Mouse (Mus musculus) intestine, postnatal 0 days (tissue): ENCODE data around the gene Lactbl1. TPM values are rescaled to one million over a fixed set of nuclear protein-coding genes. Genes with fewer than 3 reads are reported as not detected.
A peak's percentile ranks its signal among the peaks of the same experiment; 100 is the strongest.

ENCODE experiments used
- ATAC-seq: fragments of 200-750 bp; cut with Nextera tagmentation; 2 replicates; pipeline ENCODE4 v1.8.0; 2017; ENCODE audit warnings: mild to moderate bottlenecking, moderate TSS enrichment, moderate library complexity
- H3K27ac ChIP-seq: fragments of 300-500 bp; sonication (generic); 2 replicates; pipeline ENCODE4 v1.5.1; 2014; ENCODE audit warnings: mild to moderate bottlenecking, low read depth, low read length, moderate library complexity
- H3K27me3 ChIP-seq: fragments of 300-500 bp; sonication (generic); replicated peaks from 2 replicates; pipeline ENCODE4 v1.6.1; 2014; ENCODE audit warnings: low read length, mixed read lengths; ENCODE audit not compliant: control insufficient read depth, insufficient read depth
- H3K36me3 ChIP-seq: fragments of 300-500 bp; sonication (generic); 2 replicates; pipeline ENCODE4 v1.6.1; 2014; ENCODE audit warnings: mild to moderate bottlenecking, moderate library complexity; ENCODE audit not compliant: control insufficient read depth, insufficient read depth
- H3K4me1 ChIP-seq: fragments of 300-500 bp; sonication (generic); replicated peaks from 2 replicates; pipeline ENCODE4 v1.6.1; 2014; ENCODE audit warnings: antibody characterized with exemption, low read length, mixed read lengths; ENCODE audit not compliant: control insufficient read depth, insufficient read depth
- H3K4me2 ChIP-seq: fragments of 300-500 bp; sonication (generic); replicated peaks from 2 replicates; pipeline ENCODE4 v1.6.1; 2014; ENCODE audit warnings: low read depth, mild to moderate bottlenecking, moderate library complexity
- H3K4me3 ChIP-seq: fragments of 300-500 bp; sonication (generic); 2 replicates; pipeline ENCODE4 v1.5.1; 2014; ENCODE audit warnings: low read depth, low read length
- H3K9ac ChIP-seq: fragments of 300-500 bp; sonication (generic); 2 replicates; pipeline ENCODE4 v1.6.1; 2014; ENCODE audit warnings: mild to moderate bottlenecking, low read depth, low read length
- H3K9me3 ChIP-seq: fragments of 300-500 bp; sonication (generic); 2 replicates; pipeline ENCODE4 v1.6.1; 2016; ENCODE audit warnings: mixed run types; ENCODE audit not compliant: control insufficient read depth
- CTCF ChIP-seq: sonication (generic); IDR thresholded peaks from 2 replicates; pipeline ENCODE4 v1.5.1; 2016; ENCODE audit warnings: low read depth, mild to moderate bottlenecking, control low read depth, antibody characterized with exemption, moderate library complexity
- WGBS: fragments of 180-500 bp; shearing (Covaris S2); extraction: QIAGEN DNeasy Blood & Tissue Kit; methylation state at CpG from one replicate; pipeline ENCODE4 v1.1.7; 2014; 5-methylcytosine and 5-hydroxymethylcytosine counted together
- polyA plus RNA-seq: library from polyadenylated mRNA; unstranded; fragments of >200 nt; fragmentation: Nextera tagmentation; extraction: Ambion mirVana; gene quantifications from 2 replicates; pipeline ENCODE4 v1.2.1, GENCODE M21; 2015

Lactbl1 gene
- polyA plus RNA-seq, 1 experiment from 2014 or later: not detected

DNA sequence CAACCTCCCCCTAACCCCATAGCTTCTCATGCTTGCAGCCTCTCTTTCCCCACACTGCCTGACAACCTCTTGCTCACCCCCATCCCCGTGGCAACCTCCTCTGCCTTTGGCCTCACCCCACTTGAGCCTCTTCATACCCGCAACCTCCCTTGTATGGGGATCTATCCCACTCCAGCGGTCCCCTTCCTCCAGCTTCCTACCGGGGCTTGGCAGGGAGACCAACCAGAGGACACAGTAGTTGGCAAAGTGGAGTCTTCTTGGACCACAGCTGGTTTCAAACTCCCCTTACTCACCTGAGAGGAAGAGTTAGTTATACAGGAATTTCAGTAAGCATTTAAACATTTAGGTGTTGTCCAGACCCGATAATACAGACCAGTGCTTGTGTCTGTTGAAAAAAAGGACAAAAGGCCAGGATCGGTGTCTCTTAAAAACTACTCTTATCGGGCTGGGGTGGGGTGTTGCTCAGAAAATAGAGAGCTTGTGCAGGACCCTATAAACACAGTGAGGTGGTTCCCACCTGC lies 15.9 kb downstream of the Lactbl1 start:
- Histone ChIP-seq H3K36me3 (no peaks in the 10 kb centered on the region), H3K4me3 (no peak overlapping the region), H3K4me1 (0 out of 2 replicates have a peak, but pooled peaks cover 2% of the 10 kb centered on the region), H3K9ac (no peak overlapping the region), H3K27ac (no peak overlapping the region), H3K9me3 (no peaks in the 10 kb centered on the region), H3K4me2 (no peak overlapping the region), H3K27me3 (peaks cover 29% of the 10 kb centered on the region)
- WGBS: 57% methylated on average over 7 of the region's 7 CpGs
- ATAC-seq: no peak
- no peak for TF ChIP-seq CTCF

DNA sequence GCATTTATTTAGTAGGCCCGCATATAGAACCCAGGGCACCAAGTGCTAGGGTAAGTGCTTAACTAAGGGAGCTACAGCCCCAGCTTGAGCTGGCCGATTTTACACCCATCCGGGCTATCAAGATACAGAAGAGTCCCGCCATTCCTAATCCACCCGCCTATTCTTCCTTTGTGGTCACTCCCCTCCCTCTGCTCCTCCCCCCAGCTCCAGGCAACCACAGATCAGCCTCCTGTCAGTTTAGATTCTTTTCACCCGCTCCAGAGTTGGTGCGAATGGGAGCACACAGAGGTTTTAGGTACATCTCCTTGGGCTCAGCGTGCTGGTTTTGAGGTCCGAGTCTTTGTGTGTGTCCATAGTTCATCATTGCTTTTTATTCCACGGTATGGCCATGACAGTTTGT lies 16.5 kb downstream of the Lactbl1 start:
- H3K4me3 ChIP-seq: no peak overlapping the region
- 0 out of 2 replicates have a peak, but pooled peaks cover 2% of the 10 kb centered on the region for H3K4me1 ChIP-seq
- no peak for TF ChIP-seq CTCF
- ATAC-seq: no peak
- H3K4me2 ChIP-seq: no peak overlapping the region
- no peaks in the 10 kb centered on the region for H3K9me3 ChIP-seq
- no peaks in the 10 kb centered on the region for H3K36me3 ChIP-seq
- WGBS: 24% methylated on average over 10 of the region's 10 CpGs
- peaks cover 29% of the 10 kb centered on the region for H3K27me3 ChIP-seq
- H3K9ac ChIP-seq: no peak overlapping the region
- no peak overlapping the region for H3K27ac ChIP-seq

DNA sequence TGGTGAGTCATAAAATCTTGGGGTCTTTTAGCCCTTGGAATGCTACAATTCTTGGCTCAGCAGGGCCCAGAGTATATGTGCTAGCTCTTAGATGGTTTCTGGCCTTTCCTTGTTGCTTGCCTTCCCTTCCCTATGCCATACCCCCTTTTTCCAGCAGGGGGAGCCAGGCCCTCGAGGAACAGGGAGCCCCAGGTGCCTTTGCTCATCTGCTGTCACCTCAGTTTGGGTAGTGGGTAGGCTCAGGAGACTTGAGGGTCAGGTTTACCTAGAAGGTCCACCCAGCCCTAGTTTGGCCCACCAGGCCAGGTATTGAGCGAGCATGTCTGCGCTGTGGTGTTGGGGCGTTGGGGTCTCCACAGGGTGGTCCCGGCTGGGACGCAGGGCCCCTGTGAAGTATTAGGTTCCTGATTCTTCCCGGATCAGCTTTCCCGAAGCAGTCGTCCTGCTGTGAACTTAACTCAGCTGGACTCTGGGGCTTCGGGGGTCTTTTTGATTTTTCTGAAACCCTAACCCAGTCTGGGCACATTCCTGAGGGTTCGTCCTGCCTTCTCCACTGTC lies 26.6 kb downstream of the Lactbl1 start:
- peak; percentile 21; the same call in 1 of the 2 replicates for ATAC-seq
- Histone ChIP-seq H3K9ac (no peak overlapping the region), H3K4me3 (no peak overlapping the region), H3K36me3 (no peaks in the 10 kb centered on the region; the same call in 1 of the 2 replicates), H3K27me3 (no peaks in the 10 kb centered on the region), H3K4me1 (no peaks in the 10 kb centered on the region), H3K27ac (no peak overlapping the region), H3K4me2 (peak overlapping the region; percentile 30; the same call in 1 of the 2 replicates), H3K9me3 (no peaks in the 10 kb centered on the region)
- TF ChIP-seq CTCF: peak; percentile 97
- WGBS: 14% methylated on average over 11 of the region's 11 CpGs

- Histone ChIP-seq H3K4me1 (no peaks in the 10 kb centered on the region), H3K9me3 (no peaks in the 10 kb centered on the region), H3K4me2 (peak overlapping the region; percentile 30; the same call in 1 of the 2 replicates), H3K27ac (no peak overlapping the region), H3K27me3 (no peaks in the 10 kb centered on the region), H3K4me3 (no peak overlapping the region), H3K9ac (no peak overlapping the region), H3K36me3 (peaks cover 3% of the 10 kb centered on the region; the same call in 1 of the 2 replicates)
- 33% methylated on average over 13 of the region's 13 CpGs for WGBS
- TF ChIP-seq CTCF: no peak
- ATAC-seq: no peak
Observed at GRCm38 (mm10) chr4:136649480-136650196, 27.2 kb downstream of the Lactbl1 start.

DNA sequence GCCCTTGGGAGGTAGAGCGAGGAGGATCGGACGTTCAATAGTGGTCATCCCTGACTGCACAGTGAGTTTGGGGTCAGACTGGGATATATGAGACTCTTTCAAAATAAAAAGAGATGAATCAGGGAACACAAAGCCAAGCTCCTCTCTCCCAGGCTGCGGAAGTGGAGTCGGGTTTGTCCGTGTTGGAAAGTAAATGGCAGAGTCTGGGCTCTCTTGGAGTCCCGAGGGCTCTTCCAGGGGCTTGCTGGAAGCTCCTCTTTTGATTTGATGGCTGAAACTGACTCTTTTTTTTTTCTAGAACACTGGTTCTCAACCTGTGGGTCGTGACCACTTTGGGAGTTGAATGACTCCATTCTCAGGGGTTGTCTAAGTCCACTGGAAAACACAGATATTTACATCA lies 27.8 kb downstream of the Lactbl1 start:
- H3K27me3 ChIP-seq: no peaks in the 10 kb centered on the region
- no peaks in the 10 kb centered on the region for H3K4me1 ChIP-seq
- no peak overlapping the region for H3K4me2 ChIP-seq
- TF ChIP-seq CTCF: no peak
- ATAC-seq: no peak
- no peaks in the 10 kb centered on the region for H3K9me3 ChIP-seq
- WGBS: 90% methylated on average over 8 of the region's 8 CpGs
- peaks cover 8% of the 10 kb centered on the region; the same call in 1 of the 2 replicates for H3K36me3 ChIP-seq
- H3K27ac ChIP-seq: no peak overlapping the region
- H3K9ac ChIP-seq: no peak overlapping the region
- no peak overlapping the region for H3K4me3 ChIP-seq

GRCm38 (mm10) chr4:136651357-136651811 lies 29.0 kb downstream of the Lactbl1 start:
- Histone ChIP-seq H3K4me3 (no peak overlapping the region), H3K4me1 (no peaks in the 10 kb centered on the region), H3K27ac (no peak overlapping the region), H3K9me3 (no peaks in the 10 kb centered on the region), H3K27me3 (no peaks in the 10 kb centered on the region), H3K9ac (no peak overlapping the region), H3K4me2 (no peak overlapping the region), H3K36me3 (peaks cover 16% of the 10 kb centered on the region; the same call in 1 of the 2 replicates)
- peak; percentile 89 for TF ChIP-seq CTCF
- no peak for ATAC-seq
- 54% methylated on average over 3 of the region's 3 CpGs for WGBS
